Mouse (Mus musculus) limb, embryonic 10.5 days (tissue): ENCODE measurements around the gene Plekhg5. TPM values are rescaled to one million over a fixed set of nuclear protein-coding genes. Genes with fewer than 3 reads are reported as not detected.

Experiments
- DNase-seq: peaks from one replicate; pipeline ENCODE4 v3.0.0-alpha.2; 2017; ENCODE audit warnings: low spot score
- H3K27ac ChIP-seq: fragments of 300-500 bp; sonication (generic); 2 replicates; pipeline ENCODE4 v1.5.1; 2016; ENCODE audit warnings: mild to moderate bottlenecking
- H3K27me3 ChIP-seq: fragments of 300-500 bp; sonication (generic); 2 replicates; pipeline ENCODE4 v1.6.1; 2016; ENCODE audit warnings: low read depth, mild to moderate bottlenecking; ENCODE audit not compliant: poor library complexity, severe bottlenecking
- H3K36me3 ChIP-seq: fragments of 300-500 bp; sonication (generic); 2 replicates; pipeline ENCODE4 v1.6.1; 2016; ENCODE audit warnings: mild to moderate bottlenecking, moderate library complexity
- H3K4me1 ChIP-seq: fragments of 300-500 bp; sonication (generic); 2 replicates; pipeline ENCODE4 v1.6.1; 2016
- H3K4me3 ChIP-seq: fragments of 300-500 bp; sonication (generic); 2 replicates; pipeline ENCODE4 v1.5.1; 2016; ENCODE audit warnings: mild to moderate bottlenecking, moderate library complexity
- H3K9me3 ChIP-seq: fragments of 300-500 bp; sonication (generic); replicated peaks from 2 replicates; pipeline ENCODE4 v1.6.1; 2016; ENCODE audit warnings: mild to moderate bottlenecking
- WGBS: fragments of 180-500 bp; shearing (Covaris S2); methylation state at CpG from one replicate; pipeline ENCODE4 v1.1.7; 2016; 5-methylcytosine and 5-hydroxymethylcytosine counted together
- polyA plus RNA-seq: library from polyadenylated mRNA; unstranded; fragments of >200 nt; fragmentation: Nextera tagmentation; extraction: Ambion mirVana; gene quantifications from 2 replicates; pipeline ENCODE4 v1.2.1, GENCODE M21; 2016

The Plekhg5 gene
- polyA plus RNA-seq, 1 experiment from 2014 or later = 13.3 TPM

DNA sequence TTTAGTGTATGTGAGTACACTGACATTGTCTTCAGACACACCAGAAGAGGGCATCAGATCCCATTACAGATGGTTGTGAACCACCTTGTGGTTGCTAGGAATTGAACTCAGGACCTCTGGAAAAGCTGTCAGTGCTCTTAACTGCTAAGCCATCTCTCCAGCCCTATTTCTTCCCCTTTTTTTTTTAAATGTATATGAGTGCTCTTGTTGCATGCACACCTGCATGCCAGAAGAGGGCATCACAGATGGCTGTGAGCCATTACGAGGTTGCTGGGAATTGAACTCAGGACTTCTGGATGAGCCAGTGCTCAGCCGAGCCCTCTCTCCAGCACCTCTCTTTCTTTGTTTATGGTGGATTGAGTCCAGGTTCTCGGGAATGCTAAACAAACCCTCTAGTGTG is 37.2 kb downstream of the Plekhg5 start:
- Histone ChIP-seq H3K36me3 (peaks cover 82% of the 10 kb centered on the region), H3K27me3 (peaks cover 51% of the 10 kb centered on the region), H3K9me3 (no peaks in the 10 kb centered on the region), H3K27ac (no peak overlapping the region), H3K4me3 (no peak overlapping the region), H3K4me1 (peaks cover 22% of the 10 kb centered on the region)
- WGBS = 86% methylated on average over 3 of the region's 3 CpGs
- DNase-seq = no peak

- no peak for DNase-seq
- H3K4me3 ChIP-seq = no peak overlapping the region
- 82% methylated on average over 4 of the region's 4 CpGs for WGBS
- peaks cover 80% of the 10 kb centered on the region for H3K36me3 ChIP-seq
- no peak overlapping the region for H3K27ac ChIP-seq
- peaks cover 62% of the 10 kb centered on the region for H3K27me3 ChIP-seq
- H3K9me3 ChIP-seq = no peaks in the 10 kb centered on the region
- H3K4me1 ChIP-seq = peaks cover 29% of the 10 kb centered on the region
Measured at GRCm38 (mm10) chr4:152110689-152111088, 38.4 kb downstream of the Plekhg5 start.

GRCm38 (mm10) chr4:152112329-152112728 is 40.0 kb downstream of the Plekhg5 start:
- no peak overlapping the region for H3K4me3 ChIP-seq
- peaks cover 66% of the 10 kb centered on the region for H3K36me3 ChIP-seq
- no peak for DNase-seq
- no peak overlapping the region for H3K27ac ChIP-seq
- H3K27me3 ChIP-seq = peaks cover 65% of the 10 kb centered on the region
- WGBS = 86% methylated on average over 9 of the region's 9 CpGs
- H3K9me3 ChIP-seq = no peaks in the 10 kb centered on the region
- H3K4me1 ChIP-seq = peaks cover 35% of the 10 kb centered on the region

DNA sequence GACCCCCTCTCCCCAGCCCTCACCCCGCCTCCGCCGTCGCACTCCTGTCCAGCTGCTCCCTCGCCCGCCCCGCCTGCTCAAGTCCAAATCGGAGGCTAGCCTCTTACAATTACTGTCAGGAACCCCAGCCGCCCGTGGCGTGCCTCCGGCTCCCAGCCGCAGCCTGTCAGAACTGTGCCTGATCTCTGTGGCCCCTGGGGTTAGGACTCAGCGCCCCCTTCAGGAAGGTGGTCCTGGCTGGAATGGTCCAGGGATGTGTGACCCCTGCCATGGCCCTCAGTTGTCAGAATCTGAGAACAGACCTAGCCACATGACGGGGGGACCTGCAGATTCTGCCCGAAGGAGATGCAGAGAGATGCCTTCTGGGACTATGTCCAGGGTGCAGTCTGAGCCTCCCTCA is 41.8 kb downstream of the Plekhg5 start:
- 61% methylated on average over 16 of the region's 16 CpGs for WGBS
- no peak for DNase-seq
- H3K27ac ChIP-seq = no peak overlapping the region
- H3K27me3 ChIP-seq = peaks cover 72% of the 10 kb centered on the region
- H3K9me3 ChIP-seq = no peaks in the 10 kb centered on the region
- H3K36me3 ChIP-seq = peaks cover 53% of the 10 kb centered on the region
- H3K4me3 ChIP-seq = no peak overlapping the region
- peaks cover 20% of the 10 kb centered on the region for H3K4me1 ChIP-seq

GRCm38 (mm10) chr4:152115921-152116612 is 43.8 kb downstream of the Plekhg5 start, which contains the start of gene Tnfrsf25:
Tnfrsf25 (plus strand) TSS chr4:152115934.
- Histone ChIP-seq H3K4me1 (peaks cover 40% of the 10 kb centered on the region), H3K27me3 (peaks cover 90% of the 10 kb centered on the region), H3K27ac (peak within 1 kb of the TSS; percentile 74), H3K36me3 (peaks cover 39% of the 10 kb centered on the region), H3K9me3 (no peaks in the 10 kb centered on the region), H3K4me3 (peak within 1 kb of the TSS; percentile 42)
- peak; percentile 65 for DNase-seq
- 3% methylated on average over 30 of the region's 30 CpGs for WGBS

GRCm38 (mm10) chr4:152117538-152117937 is 45.2 kb downstream of the Plekhg5 start:
- no peaks in the 10 kb centered on the region for H3K9me3 ChIP-seq
- peaks cover 42% of the 10 kb centered on the region for H3K4me1 ChIP-seq
- no peak for DNase-seq
- no peak overlapping the region for H3K27ac ChIP-seq
- no peak overlapping the region for H3K4me3 ChIP-seq
- peaks cover 27% of the 10 kb centered on the region for H3K36me3 ChIP-seq
- WGBS = 69% methylated on average over 9 of the region's 9 CpGs
- peaks cover 100% of the 10 kb centered on the region for H3K27me3 ChIP-seq

DNA sequence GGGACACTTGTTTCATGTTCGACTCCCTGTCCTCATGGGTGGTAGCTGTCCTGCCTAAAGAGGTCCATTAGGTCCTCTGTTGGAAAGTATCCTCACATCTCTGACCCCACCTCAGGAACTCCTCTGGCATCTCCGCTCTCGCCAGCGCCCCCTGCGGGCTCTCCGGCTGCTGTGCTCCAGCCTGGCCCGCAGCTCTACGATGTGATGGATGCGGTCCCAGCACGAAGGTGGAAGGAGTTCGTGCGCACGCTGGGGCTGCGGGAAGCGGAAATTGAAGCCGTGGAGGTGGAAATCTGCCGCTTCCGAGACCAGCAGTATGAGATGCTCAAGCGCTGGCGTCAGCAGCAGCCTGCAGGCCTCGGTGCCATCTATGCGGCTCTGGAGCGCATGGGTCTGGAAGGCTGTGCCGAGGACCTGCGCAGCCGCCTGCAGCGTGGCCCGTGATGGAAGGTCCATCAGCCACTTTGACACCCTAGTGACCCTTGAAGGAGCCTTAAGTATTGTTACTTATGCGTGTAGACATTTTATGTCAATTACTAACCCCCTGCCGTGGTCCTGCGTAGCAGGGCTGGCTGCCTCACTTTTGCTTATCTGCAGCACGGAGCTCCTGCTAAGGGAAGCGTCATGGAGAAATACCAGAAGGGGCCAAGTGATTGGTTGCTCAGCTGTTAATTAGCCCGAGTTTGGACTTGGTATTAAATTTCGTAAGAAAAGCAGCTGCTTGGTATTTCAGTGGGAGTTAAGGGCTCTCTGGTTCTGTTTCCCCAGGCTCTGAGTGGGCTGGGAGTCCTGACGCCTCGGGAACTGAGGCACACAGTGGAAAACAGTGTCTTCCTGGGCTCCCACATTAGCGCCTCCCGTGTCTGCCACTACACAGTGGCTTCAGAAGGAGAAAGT is 47.3 kb downstream of the Plekhg5 start:
- peaks cover 43% of the 10 kb centered on the region for H3K4me1 ChIP-seq
- H3K4me3 ChIP-seq = peak overlapping the region; percentile 35
- DNase-seq = peak; percentile 81
- no peaks in the 10 kb centered on the region for H3K9me3 ChIP-seq
- peaks cover 100% of the 10 kb centered on the region for H3K27me3 ChIP-seq
- peaks cover 6% of the 10 kb centered on the region for H3K36me3 ChIP-seq
- 2% methylated on average over 39 of the region's 39 CpGs for WGBS
- H3K27ac ChIP-seq = no peak overlapping the region

DNA sequence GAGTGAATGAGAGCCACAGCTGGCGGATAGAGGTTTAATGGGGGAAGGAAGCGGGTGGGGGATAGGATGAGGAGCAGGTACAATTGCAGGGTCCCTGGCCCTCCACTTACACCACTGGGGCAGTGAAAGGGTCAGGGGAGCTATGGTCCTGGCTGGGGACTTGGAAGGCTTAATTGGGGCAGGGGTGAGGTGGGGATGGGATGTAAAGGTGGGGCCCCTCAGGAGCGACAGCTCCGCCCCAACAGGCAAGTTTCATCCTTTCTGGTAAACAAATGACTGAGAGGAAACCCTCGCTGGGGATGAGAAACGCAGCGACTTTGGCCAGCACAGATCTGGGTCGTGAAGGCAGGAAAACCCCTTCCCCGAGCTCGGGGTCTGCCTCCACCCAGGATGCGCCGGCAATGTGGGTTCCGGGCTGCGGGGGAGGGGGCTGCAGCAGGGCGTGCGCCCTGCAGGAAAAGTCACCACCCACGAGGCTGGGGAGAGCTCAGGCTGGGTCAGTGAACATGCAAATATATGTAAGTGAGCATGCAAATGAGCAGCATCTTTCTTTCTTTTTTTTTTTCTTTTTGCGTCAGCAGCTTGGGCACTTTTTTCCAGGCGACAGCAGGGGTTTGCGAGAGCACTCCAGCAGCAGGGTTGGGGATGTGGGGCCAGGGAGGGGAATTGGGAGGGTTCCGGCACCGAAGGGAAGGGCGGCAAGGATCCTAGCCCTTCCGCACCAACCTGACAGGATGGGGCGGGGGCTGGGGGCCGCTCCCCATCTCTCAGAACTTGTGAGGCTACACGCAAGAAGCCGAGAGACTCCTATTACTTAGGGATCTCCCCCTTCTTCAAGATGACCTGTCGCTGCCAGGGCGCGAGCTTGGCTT is 48.2 kb downstream of the Plekhg5 start:
- DNase-seq = peak; percentile 49
- no peaks in the 10 kb centered on the region for H3K36me3 ChIP-seq
- peak overlapping the region; percentile 35 for H3K4me3 ChIP-seq
- no peaks in the 10 kb centered on the region for H3K9me3 ChIP-seq
- peaks cover 47% of the 10 kb centered on the region for H3K4me1 ChIP-seq
- under 1% methylated on average over 31 of the region's 31 CpGs for WGBS
- H3K27me3 ChIP-seq = peaks cover 100% of the 10 kb centered on the region
- no peak overlapping the region for H3K27ac ChIP-seq

- no peak overlapping the region for H3K27ac ChIP-seq
- peak overlapping the region; percentile 35 for H3K4me3 ChIP-seq
- peaks cover 100% of the 10 kb centered on the region for H3K27me3 ChIP-seq
- DNase-seq = no peak
- peaks cover 47% of the 10 kb centered on the region for H3K4me1 ChIP-seq
- WGBS = 2% methylated on average over 12 of the region's 12 CpGs
- H3K9me3 ChIP-seq = no peaks in the 10 kb centered on the region
- H3K36me3 ChIP-seq = no peaks in the 10 kb centered on the region
Measured at GRCm38 (mm10) chr4:152121183-152121505, 48.8 kb downstream of the Plekhg5 start.

DNA sequence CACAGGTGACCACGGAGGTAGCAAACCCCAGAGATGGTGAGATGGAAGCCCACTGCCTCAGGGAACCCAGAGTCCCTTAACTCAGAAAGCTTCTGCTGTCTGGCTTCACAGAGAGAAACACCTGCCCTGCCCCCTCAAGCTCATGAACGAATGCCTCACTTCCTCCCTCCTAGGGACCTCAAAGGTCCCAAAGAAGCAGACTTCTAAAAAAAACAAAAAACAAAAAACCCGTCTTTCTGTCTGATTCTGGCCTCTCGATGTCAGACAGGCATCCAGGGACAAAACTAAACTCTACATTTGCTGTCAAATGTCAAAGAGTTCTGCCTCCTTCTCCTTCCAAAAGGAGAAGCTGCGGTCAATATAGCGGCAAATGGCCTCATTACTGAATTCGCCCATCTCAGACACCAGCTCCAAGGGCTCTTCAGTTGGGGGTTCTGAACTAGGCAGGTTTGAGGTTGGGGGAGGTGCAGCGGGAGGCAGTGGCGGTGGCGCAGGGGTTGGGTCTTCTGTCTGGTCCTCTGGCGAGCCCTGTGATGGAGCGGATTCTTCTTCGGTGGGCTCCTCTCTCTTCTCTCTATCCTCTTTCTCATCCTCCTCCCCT is 52.2 kb downstream of the Plekhg5 start:
- peaks cover 100% of the 10 kb centered on the region for H3K27me3 ChIP-seq
- H3K27ac ChIP-seq = no peak overlapping the region
- H3K4me1 ChIP-seq = peaks cover 51% of the 10 kb centered on the region
- 0 out of 2 replicates have a peak overlapping the region, but pooled peaks have one; percentile 42 for H3K4me3 ChIP-seq
- DNase-seq = no peak
- no peaks in the 10 kb centered on the region for H3K9me3 ChIP-seq
- no peaks in the 10 kb centered on the region for H3K36me3 ChIP-seq
- 11% methylated on average over 13 of the region's 13 CpGs for WGBS

GRCm38 (mm10) chr4:152125161-152126025 is 53.1 kb downstream of the Plekhg5 start:
- H3K27ac ChIP-seq = 0 out of 2 replicates have a peak overlapping the region, but pooled peaks have one; percentile 51
- H3K36me3 ChIP-seq = no peaks in the 10 kb centered on the region
- no peaks in the 10 kb centered on the region for H3K9me3 ChIP-seq
- H3K4me3 ChIP-seq = peak overlapping the region; percentile 42
- WGBS = 8% methylated on average over 56 of the region's 56 CpGs
- H3K27me3 ChIP-seq = peaks cover 100% of the 10 kb centered on the region
- no peak for DNase-seq
- H3K4me1 ChIP-seq = peaks cover 51% of the 10 kb centered on the region
